Mouse (Mus musculus) Muller cell, postnatal 12 days (primary cell): ENCODE measurements at regions not wholly inside any gene's neighbourhood (a gene's known extent, or its start where the extent isn't known, plus 50 kb on each side); places are given as distances from the start of the nearest gene placed in this dataset.

Experiments used
- DNase-seq: peaks from one replicate; pipeline ENCODE4 v3.0.0-alpha.2; 2015; ENCODE audit errors: inconsistent ontology term

- no peak for DNase-seq
Observed at GRCm38 (mm10) chr8:26881268-26882120, 95.6 kb upstream of the Zfp703 start.

- DNase-seq, result no peak
Observed at GRCm38 (mm10) chr8:26882616-26883015, 94.5 kb upstream of the Zfp703 start.

- no peak for DNase-seq
Observed at GRCm38 (mm10) chr8:26883285-26883684, 93.8 kb upstream of the Zfp703 start.

GRCm38 (mm10) chr8:26883770-26884169 is 93.4 kb upstream of the Zfp703 start:
- DNase-seq, result no peak

GRCm38 (mm10) chr8:26884350-26884749 is 92.8 kb upstream of the Zfp703 start:
- no peak for DNase-seq

GRCm38 (mm10) chr8:26885365-26885764 is 91.8 kb upstream of the Zfp703 start:
- no peak for DNase-seq

- peak; percentile 74 for DNase-seq
Observed at GRCm38 (mm10) chr8:26886783-26887486, 90.2 kb upstream of the Zfp703 start.

GRCm38 (mm10) chr8:26887551-26887950 is 89.6 kb upstream of the Zfp703 start:
- DNase-seq, result no peak

GRCm38 (mm10) chr8:26888050-26888449 is 89.1 kb upstream of the Zfp703 start:
- no peak for DNase-seq

GRCm38 (mm10) chr8:26891881-26892280 is 85.2 kb upstream of the Zfp703 start:
- no peak for DNase-seq

- DNase-seq, result no peak
Observed at GRCm38 (mm10) chr8:26892380-26892779, 84.7 kb upstream of the Zfp703 start.

GRCm38 (mm10) chr8:26895867-26896266 is 81.3 kb upstream of the Zfp703 start:
- DNase-seq, result no peak

- no peak for DNase-seq
Observed at GRCm38 (mm10) chr8:26903289-26903688, 73.8 kb upstream of the Zfp703 start.

GRCm38 (mm10) chr8:26906257-26906656 is 70.9 kb upstream of the Zfp703 start:
- DNase-seq, result no peak

- DNase-seq, result no peak
Observed at GRCm38 (mm10) chr8:26907347-26908170, 69.6 kb upstream of the Zfp703 start.

- DNase-seq, result no peak
Observed at GRCm38 (mm10) chr8:26910186-26910585, 66.9 kb upstream of the Zfp703 start.

- no peak for DNase-seq
Observed at GRCm38 (mm10) chr8:26913562-26914529, 63.3 kb upstream of the Zfp703 start.

- no peak for DNase-seq
Observed at GRCm38 (mm10) chr8:26915731-26916130, 61.4 kb upstream of the Zfp703 start.

GRCm38 (mm10) chr8:26921531-26922177 is 55.5 kb upstream of the Zfp703 start:
- DNase-seq, result no peak

- no peak for DNase-seq
Observed at GRCm38 (mm10) chr8:26922178-26922540, 55.0 kb upstream of the Zfp703 start.

GRCm38 (mm10) chr8:26923166-26923565 is 54.0 kb upstream of the Zfp703 start:
- no peak for DNase-seq
